Mouse (Mus musculus) neural tube, embryonic 11.5 days (tissue): ENCODE data around the gene Rab37. TPM values are rescaled to one million over a fixed set of nuclear protein-coding genes. Genes with fewer than 3 reads are reported as not detected.

Experiments used
- ATAC-seq: fragments of 200-750 bp; cut with Nextera tagmentation; 2 replicates; pipeline ENCODE4 v1.8.0; 2017; ENCODE audit warnings: moderate number of reproducible peaks, mild to moderate bottlenecking, moderate TSS enrichment, moderate library complexity; ENCODE audit not compliant: insufficient read depth, low FRiP score, low TSS enrichment
- DNase-seq: peaks from one replicate; pipeline ENCODE4 v3.0.0-alpha.2; 2015; ENCODE audit warnings: low spot score
- H3K27ac ChIP-seq: fragments of 300-500 bp; sonication (generic); 2 replicates; pipeline ENCODE4 v1.5.1; 2014; ENCODE audit warnings: low read depth, mild to moderate bottlenecking, low read length
- H3K27me3 ChIP-seq: fragments of 300-500 bp; sonication (generic); 2 replicates; pipeline ENCODE4 v1.6.1; 2014; ENCODE audit warnings: mild to moderate bottlenecking, low read length, mixed read lengths; ENCODE audit not compliant: control insufficient read depth, insufficient read depth
- H3K36me3 ChIP-seq: fragments of 300-500 bp; sonication (generic); 2 replicates; pipeline ENCODE4 v1.6.1; 2014; ENCODE audit warnings: mild to moderate bottlenecking, low read length, moderate library complexity, mixed read lengths; ENCODE audit not compliant: control insufficient read depth, insufficient read depth
- H3K4me1 ChIP-seq: fragments of 300-500 bp; sonication (generic); 2 replicates; pipeline ENCODE4 v1.6.1; 2014; ENCODE audit warnings: low read length, mixed read lengths; ENCODE audit not compliant: control insufficient read depth, insufficient read depth
- H3K4me2 ChIP-seq: fragments of 300-500 bp; sonication (generic); 2 replicates; pipeline ENCODE4 v1.6.1; 2014; ENCODE audit warnings: low read depth, mild to moderate bottlenecking, moderate library complexity
- H3K4me3 ChIP-seq: fragments of 300-500 bp; sonication (generic); 2 replicates; pipeline ENCODE4 v1.5.1; 2014; ENCODE audit warnings: low read depth, low read length
- H3K9ac ChIP-seq: fragments of 300-500 bp; sonication (generic); 2 replicates; pipeline ENCODE4 v1.6.1; 2014; ENCODE audit warnings: mild to moderate bottlenecking, low read length
- H3K9me3 ChIP-seq: fragments of 300-500 bp; sonication (generic); 2 replicates; pipeline ENCODE4 v1.6.1; 2016; ENCODE audit warnings: low read length; ENCODE audit not compliant: control insufficient read depth
- WGBS: fragments of 180-500 bp; shearing (Covaris S2); extraction: QIAGEN DNeasy Blood & Tissue Kit; methylation state at CpG from one replicate; pipeline ENCODE4 v1.1.7; 2014; 5-methylcytosine and 5-hydroxymethylcytosine counted together
- polyA plus RNA-seq: library from polyadenylated mRNA; unstranded; fragments of >200 nt; fragmentation: Nextera tagmentation; extraction: Ambion mirVana; gene quantifications from 2 replicates; pipeline ENCODE4 v1.2.1, GENCODE M21; 2014

Rab37 gene
- polyA plus RNA-seq, 1 experiment from 2014 or later, result 1.9 TPM

DNA sequence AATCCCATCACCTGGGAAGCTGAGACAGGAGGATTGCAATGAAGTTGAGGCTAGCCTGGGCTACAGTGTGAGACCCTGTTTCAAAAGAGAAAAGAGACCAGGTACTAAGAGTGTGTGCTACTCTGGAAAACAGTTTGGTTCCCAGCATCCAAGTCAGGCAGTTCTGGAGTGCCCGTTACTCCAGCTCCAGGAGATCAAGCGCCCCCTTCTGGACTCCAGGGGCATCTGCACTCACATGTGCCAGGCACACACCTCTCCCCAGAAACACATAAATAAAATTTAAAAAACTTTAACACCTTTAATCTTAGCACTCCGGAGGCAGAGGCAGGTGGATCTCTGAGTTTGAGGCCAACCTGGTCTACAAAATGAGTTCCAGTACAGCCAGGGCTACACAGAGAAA is 9.9 kb upstream of the Rab37 start:
- Histone ChIP-seq H3K27ac (no peak overlapping the region), H3K4me1 (no peaks in the 10 kb centered on the region), H3K4me2 (no peak overlapping the region), H3K27me3 (no peaks in the 10 kb centered on the region), H3K9me3 (no peaks in the 10 kb centered on the region), H3K36me3 (no peaks in the 10 kb centered on the region), H3K4me3 (no peak overlapping the region), H3K9ac (no peak overlapping the region)
- 65% methylated on average over 3 of the region's 3 CpGs for WGBS
- no peak for DNase-seq
- no peak for ATAC-seq

- Histone ChIP-seq H3K4me1 (no peaks in the 10 kb centered on the region), H3K9me3 (no peaks in the 10 kb centered on the region), H3K4me3 (no peak overlapping the region), H3K36me3 (no peaks in the 10 kb centered on the region), H3K4me2 (no peak overlapping the region), H3K9ac (no peak overlapping the region), H3K27me3 (no peaks in the 10 kb centered on the region), H3K27ac (no peak overlapping the region)
- DNase-seq (no peak), ATAC-seq (no peak)
- 71% methylated on average over 6 of the region's 6 CpGs for WGBS
Observed at GRCm38 (mm10) chr11:115082196-115082595, 9.0 kb upstream of the Rab37 start.

GRCm38 (mm10) chr11:115083376-115084139 is 7.7 kb upstream of the Rab37 start:
- Histone ChIP-seq H3K4me3 (no peak overlapping the region), H3K4me2 (no peak overlapping the region), H3K9me3 (no peaks in the 10 kb centered on the region), H3K27me3 (no peaks in the 10 kb centered on the region), H3K27ac (no peak overlapping the region), H3K4me1 (no peaks in the 10 kb centered on the region), H3K36me3 (no peaks in the 10 kb centered on the region), H3K9ac (no peak overlapping the region)
- ATAC-seq (no peak), DNase-seq (peak; percentile 79)
- WGBS, result 50% methylated on average over 18 of the region's 18 CpGs

- Histone ChIP-seq H3K4me3 (no peak overlapping the region), H3K4me2 (no peak overlapping the region)
Observed at GRCm38 (mm10) chr11:115084595-115084994, 6.6 kb upstream of the Rab37 start.

DNA sequence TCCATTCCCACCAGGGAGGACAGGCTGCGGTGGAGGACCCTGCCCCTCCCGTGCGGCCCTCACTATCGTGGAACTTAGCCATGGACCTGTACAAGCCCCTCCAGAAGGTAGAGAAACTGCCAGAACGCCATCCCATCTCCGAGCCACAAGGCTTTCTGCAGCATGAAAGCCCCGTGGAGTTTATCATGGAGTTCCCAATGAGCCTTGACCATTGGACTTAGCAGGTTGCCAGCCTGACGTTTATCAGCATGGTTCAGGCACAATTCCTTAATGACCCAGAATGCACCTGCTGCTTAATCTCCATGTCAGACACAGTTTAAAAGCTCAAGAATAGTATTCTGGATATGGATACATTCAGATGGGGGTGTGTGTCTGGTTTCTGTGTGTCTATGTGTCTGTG is 6.2 kb upstream of the Rab37 start:
- Histone ChIP-seq H3K4me2 (no peak overlapping the region), H3K27me3 (no peaks in the 10 kb centered on the region), H3K27ac (no peak overlapping the region; the same call in 1 of the 2 replicates), H3K9me3 (no peaks in the 10 kb centered on the region), H3K4me3 (no peak overlapping the region), H3K4me1 (no peaks in the 10 kb centered on the region), H3K9ac (no peak overlapping the region), H3K36me3 (no peaks in the 10 kb centered on the region)
- DNase-seq (no peak), ATAC-seq (no peak)
- 59% methylated on average over 8 of the region's 8 CpGs for WGBS

More at GRCm38 (mm10) chr11:115084595-115084994, 6.6 kb upstream of the Rab37 start:
- Histone ChIP-seq H3K27me3 (no peaks in the 10 kb centered on the region), H3K9me3 (no peaks in the 10 kb centered on the region), H3K27ac (no peak overlapping the region; the same call in 1 of the 2 replicates), H3K4me1 (no peaks in the 10 kb centered on the region), H3K36me3 (no peaks in the 10 kb centered on the region), H3K9ac (no peak overlapping the region)
- no peak for ATAC-seq
- 39% methylated on average over 12 of the region's 12 CpGs for WGBS
- DNase-seq, result no peak

GRCm38 (mm10) chr11:115086213-115086612 is 5.0 kb upstream of the Rab37 start:
- Histone ChIP-seq H3K27me3 (peaks cover 2% of the 10 kb centered on the region; the same call in 1 of the 2 replicates), H3K9ac (no peak overlapping the region), H3K9me3 (no peaks in the 10 kb centered on the region), H3K4me1 (no peaks in the 10 kb centered on the region), H3K36me3 (no peaks in the 10 kb centered on the region), H3K27ac (no peak overlapping the region), H3K4me2 (no peak overlapping the region), H3K4me3 (no peak overlapping the region)
- no peak for ATAC-seq
- no peak for DNase-seq
- 57% methylated on average over 7 of the region's 7 CpGs for WGBS

DNA sequence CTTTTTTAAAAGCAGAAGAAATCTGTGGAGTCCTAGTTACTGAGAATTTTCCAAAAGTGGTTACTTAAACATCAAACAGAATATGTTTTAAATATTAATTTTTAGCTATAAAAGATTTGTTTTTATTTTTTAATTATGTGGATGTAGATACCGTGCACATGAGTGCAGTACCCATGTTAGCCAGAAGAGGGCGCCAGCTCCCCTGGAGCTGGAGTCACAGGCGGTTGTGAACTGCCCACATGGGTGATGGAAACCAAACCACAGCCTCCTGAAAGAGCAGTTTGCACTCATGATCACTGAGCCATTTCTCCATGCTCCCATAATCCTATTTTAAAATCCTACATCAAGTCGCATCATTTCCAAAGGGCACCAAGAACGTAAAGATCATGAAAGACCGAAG is 1.4 kb upstream of the Rab37 start:
- 68% methylated on average over 6 of the region's 6 CpGs for WGBS
- H3K4me1 ChIP-seq, result no peaks in the 10 kb centered on the region
- H3K4me2 ChIP-seq, result no peak overlapping the region
- no peak for ATAC-seq
- H3K9ac ChIP-seq, result no peak overlapping the region
- H3K4me3 ChIP-seq, result no peak overlapping the region
- H3K27me3 ChIP-seq, result peaks cover 17% of the 10 kb centered on the region
- no peak overlapping the region for H3K27ac ChIP-seq
- no peaks in the 10 kb centered on the region for H3K9me3 ChIP-seq
- no peaks in the 10 kb centered on the region for H3K36me3 ChIP-seq
- no peak for DNase-seq

GRCm38 (mm10) chr11:115092140-115092539 is 909 bp downstream of the Rab37 start:
- 21% methylated on average over 4 of the region's 4 CpGs for WGBS
- H3K4me3 ChIP-seq, result no peak overlapping the region
- no peak for ATAC-seq

More at GRCm38 (mm10) chr11:115092140-115092539, 909 bp downstream of the Rab37 start:
- no peak overlapping the region for H3K9ac ChIP-seq
- peak overlapping the region; percentile 43; the same call in 1 of the 2 replicates for H3K4me2 ChIP-seq
- no peak overlapping the region for H3K27ac ChIP-seq
- peaks cover 17% of the 10 kb centered on the region for H3K27me3 ChIP-seq
- H3K36me3 ChIP-seq, result no peaks in the 10 kb centered on the region
- no peak for DNase-seq
- H3K9me3 ChIP-seq, result no peaks in the 10 kb centered on the region
- no peaks in the 10 kb centered on the region for H3K4me1 ChIP-seq
